Mouse (Mus musculus) stomach, embryonic 16.5 days (tissue): ENCODE data around the gene Ccdc74a. TPM values are rescaled to one million over a fixed set of nuclear protein-coding genes. Genes with fewer than 3 reads are reported as not detected.

ENCODE experiments used
- ATAC-seq: fragments of 200-750 bp; cut with Nextera tagmentation; 2 replicates; pipeline ENCODE4 v1.8.0; 2017; ENCODE audit warnings: moderate number of reproducible peaks, moderate TSS enrichment; ENCODE audit not compliant: insufficient read depth, low FRiP score
- H3K27ac ChIP-seq: fragments of 300-500 bp; sonication (generic); 2 replicates; pipeline ENCODE4 v1.5.1; 2014; ENCODE audit warnings: low read length
- H3K27me3 ChIP-seq: fragments of 300-500 bp; sonication (generic); 2 replicates; pipeline ENCODE4 v1.6.1; 2014; ENCODE audit warnings: low read length, control low read depth, mixed read lengths; ENCODE audit not compliant: control insufficient read depth, insufficient read depth
- H3K36me3 ChIP-seq: fragments of 300-500 bp; sonication (generic); 2 replicates; pipeline ENCODE4 v1.6.1; 2014; ENCODE audit warnings: low read length; ENCODE audit not compliant: control insufficient read depth, insufficient read depth
- H3K4me1 ChIP-seq: fragments of 300-500 bp; sonication (generic); 2 replicates; pipeline ENCODE4 v1.6.1; 2014; ENCODE audit warnings: low read length, control low read depth, mixed read lengths; ENCODE audit not compliant: control insufficient read depth, insufficient read depth
- H3K4me2 ChIP-seq: fragments of 300-500 bp; sonication (generic); 2 replicates; pipeline ENCODE4 v1.6.1; 2014; ENCODE audit warnings: low read depth, low read length, mixed read lengths
- H3K4me3 ChIP-seq: fragments of 300-500 bp; sonication (generic); replicated peaks from 2 replicates; pipeline ENCODE4 v1.5.1; 2014; ENCODE audit warnings: mild to moderate bottlenecking, low read length
- H3K9ac ChIP-seq: fragments of 300-500 bp; sonication (generic); 2 replicates; pipeline ENCODE4 v1.6.1; 2014; ENCODE audit warnings: low read length
- H3K9me3 ChIP-seq: fragments of 300-500 bp; sonication (generic); replicated peaks from 2 replicates; pipeline ENCODE4 v1.6.1; 2016; ENCODE audit warnings: low read length, control low read depth; ENCODE audit not compliant: control insufficient read depth
- WGBS: fragments of 180-500 bp; shearing (Covaris S2); extraction: QIAGEN DNeasy Blood & Tissue Kit; methylation state at CpG from one replicate; pipeline ENCODE4 v1.1.7; 2014; 5-methylcytosine and 5-hydroxymethylcytosine counted together
- polyA plus RNA-seq: library from polyadenylated mRNA; unstranded; fragments of >200 nt; fragmentation: Nextera tagmentation; extraction: Ambion mirVana; gene quantifications from 2 replicates; pipeline ENCODE4 v1.2.1, GENCODE M21; 2015

The Ccdc74a gene
- polyA plus RNA-seq, 1 experiment from 2014 or later, result 4.7 TPM

DNA sequence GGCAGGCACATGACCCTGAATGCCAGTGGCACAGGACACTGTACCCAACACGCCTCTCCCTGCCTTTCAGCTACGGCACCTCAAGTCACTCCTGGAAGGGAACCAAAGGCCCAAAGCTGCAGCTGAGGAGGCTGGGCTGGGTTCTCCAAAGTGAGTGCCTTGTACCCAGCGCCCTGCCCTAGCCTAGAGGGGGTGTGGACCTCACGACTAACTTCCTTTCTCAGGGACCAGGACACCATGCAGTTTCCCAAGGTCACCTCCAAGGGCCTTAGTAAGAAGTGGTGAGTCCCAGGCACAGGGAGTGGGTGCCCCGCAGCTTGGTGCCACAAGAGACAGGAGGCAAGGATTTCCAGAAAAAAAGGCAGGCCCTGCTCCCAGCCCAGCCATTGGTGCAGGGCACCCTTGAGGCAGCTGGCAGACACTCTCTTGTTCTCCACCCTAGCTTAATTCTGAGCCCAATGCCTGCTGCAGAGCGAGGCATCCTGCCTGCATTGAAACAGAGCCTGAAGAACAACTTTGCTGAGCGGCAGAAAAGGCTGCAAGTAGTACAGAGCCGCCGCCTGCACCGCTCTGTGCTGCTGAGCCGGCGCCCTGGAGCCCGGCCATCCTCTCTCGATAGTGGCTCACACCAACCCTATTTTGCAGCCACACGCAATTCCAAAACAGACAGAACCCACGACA is 3.8 kb downstream of the Ccdc74a start:
- Histone ChIP-seq H3K4me1 (peaks cover 7% of the 10 kb centered on the region), H3K9ac (no peak overlapping the region), H3K27ac (no peak overlapping the region), H3K4me2 (no peak overlapping the region), H3K9me3 (no peaks in the 10 kb centered on the region), H3K27me3 (no peaks in the 10 kb centered on the region), H3K36me3 (peaks cover 35% of the 10 kb centered on the region), H3K4me3 (no peak overlapping the region)
- 84% methylated on average over 16 of the region's 16 CpGs for WGBS
- ATAC-seq, result no peak

DNA sequence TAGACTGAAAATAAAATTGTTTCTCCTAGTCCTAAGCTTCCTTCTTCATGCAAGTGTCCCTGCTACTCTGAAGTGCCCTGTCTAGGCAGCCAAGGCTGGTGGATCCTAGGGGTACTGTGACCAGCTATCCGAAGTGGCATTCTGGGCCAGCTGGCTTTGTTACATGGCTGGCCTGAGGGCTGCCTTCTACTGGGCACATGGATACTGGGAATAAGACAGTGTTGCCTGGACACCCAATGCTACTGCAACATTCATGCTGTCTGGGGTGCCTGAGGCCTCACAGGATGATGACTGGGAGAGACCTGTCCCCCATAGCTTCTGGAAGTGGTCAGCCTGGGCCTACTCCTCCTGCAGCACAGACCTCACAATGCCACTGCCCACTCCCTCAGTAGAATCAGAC is 4.4 kb downstream of the Ccdc74a start:
- no peak overlapping the region for H3K4me3 ChIP-seq
- H3K9ac ChIP-seq, result no peak overlapping the region
- no peak overlapping the region for H3K27ac ChIP-seq
- H3K4me1 ChIP-seq, result peaks cover 7% of the 10 kb centered on the region
- 97% methylated on average over 1 of the region's 1 CpGs for WGBS
- ATAC-seq, result no peak
- H3K9me3 ChIP-seq, result no peaks in the 10 kb centered on the region
- H3K27me3 ChIP-seq, result no peaks in the 10 kb centered on the region
- peaks cover 35% of the 10 kb centered on the region for H3K36me3 ChIP-seq
- no peak overlapping the region for H3K4me2 ChIP-seq

DNA sequence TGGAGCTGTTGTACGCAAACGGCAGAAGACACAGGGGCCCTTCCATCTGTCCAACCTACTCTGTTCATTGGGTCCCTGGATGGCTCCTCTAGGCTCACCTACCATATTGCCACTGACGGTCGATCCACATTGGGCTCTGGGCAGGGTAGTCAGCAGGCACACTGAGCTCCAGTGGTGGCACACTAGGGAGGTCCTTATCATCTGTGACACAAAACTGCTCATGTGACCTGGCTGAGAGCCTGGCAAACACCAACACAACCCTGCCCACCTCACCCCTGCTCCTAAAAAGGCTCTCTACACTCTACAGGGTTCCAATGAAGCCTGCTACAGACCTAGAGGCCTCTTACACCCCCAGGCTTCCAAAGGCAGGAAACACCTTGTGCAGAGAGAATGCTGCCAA is 6.3 kb downstream of the Ccdc74a start:
- ATAC-seq, result no peak
- H3K4me3 ChIP-seq, result no peak overlapping the region
- H3K27me3 ChIP-seq, result no peaks in the 10 kb centered on the region
- no peaks in the 10 kb centered on the region for H3K9me3 ChIP-seq
- H3K27ac ChIP-seq, result no peak overlapping the region
- 89% methylated on average over 4 of the region's 4 CpGs for WGBS
- no peaks in the 10 kb centered on the region for H3K4me1 ChIP-seq
- no peak overlapping the region for H3K9ac ChIP-seq
- H3K4me2 ChIP-seq, result no peak overlapping the region
- peaks cover 35% of the 10 kb centered on the region for H3K36me3 ChIP-seq

DNA sequence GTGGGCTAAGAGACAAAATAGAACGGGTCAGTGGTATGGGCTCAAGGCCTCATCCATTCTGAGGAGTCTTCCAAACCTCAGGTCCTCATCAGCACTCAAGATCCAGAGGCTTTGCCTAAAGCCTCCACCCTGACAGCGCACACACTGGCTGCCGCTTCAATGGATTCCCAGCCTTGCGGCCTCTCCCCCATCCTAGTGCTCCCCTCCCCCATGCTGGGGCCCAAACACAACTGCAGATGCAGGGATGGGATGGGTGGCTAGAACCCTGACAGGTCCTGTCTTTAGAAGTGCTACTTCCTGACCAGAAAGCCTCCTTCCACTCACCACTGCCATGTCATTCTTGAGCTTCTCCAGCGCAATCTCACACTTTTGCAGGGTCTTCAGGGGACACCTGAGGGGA is 7.3 kb downstream of the Ccdc74a start:
- ATAC-seq, result no peak
- H3K4me1 ChIP-seq, result no peaks in the 10 kb centered on the region
- no peaks in the 10 kb centered on the region for H3K9me3 ChIP-seq
- 84% methylated on average over 5 of the region's 5 CpGs for WGBS
- H3K27me3 ChIP-seq, result no peaks in the 10 kb centered on the region
- no peak overlapping the region for H3K4me2 ChIP-seq
- no peak overlapping the region for H3K27ac ChIP-seq
- peaks cover 35% of the 10 kb centered on the region for H3K36me3 ChIP-seq
- H3K4me3 ChIP-seq, result no peak overlapping the region
- H3K9ac ChIP-seq, result no peak overlapping the region

DNA sequence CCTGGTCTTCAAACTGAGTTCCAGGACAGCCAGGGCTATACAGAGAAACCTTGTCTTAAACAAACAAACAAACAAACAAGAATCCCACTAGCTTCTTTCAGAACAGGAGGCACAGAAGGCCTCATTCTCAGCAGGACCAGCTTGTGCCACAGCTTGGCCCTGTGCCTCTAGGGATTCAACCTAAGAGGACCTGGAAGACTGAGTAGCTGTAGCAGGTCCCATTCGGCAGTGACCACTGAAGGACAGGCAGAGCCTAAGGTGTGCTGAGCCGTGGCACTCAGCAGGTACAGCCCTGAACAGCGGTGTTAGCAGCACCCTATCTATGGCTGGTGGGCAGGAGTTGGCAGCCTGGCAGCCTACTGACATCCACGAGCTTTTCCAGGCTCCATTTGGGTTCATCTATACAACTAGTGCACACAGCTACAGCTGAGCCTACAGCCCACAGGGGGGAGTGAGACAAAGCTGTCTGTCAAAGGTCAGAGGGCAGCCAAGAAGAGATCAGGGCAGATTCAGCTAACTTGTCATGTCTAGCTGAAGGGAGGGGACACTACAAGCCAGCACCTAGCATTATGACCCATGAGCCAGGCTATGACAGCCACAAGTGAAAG is 8.0 kb downstream of the Ccdc74a start:
- H3K4me2 ChIP-seq, result no peak overlapping the region
- no peaks in the 10 kb centered on the region for H3K9me3 ChIP-seq
- peaks cover 35% of the 10 kb centered on the region for H3K36me3 ChIP-seq
- no peaks in the 10 kb centered on the region for H3K27me3 ChIP-seq
- no peak overlapping the region for H3K9ac ChIP-seq
- no peak overlapping the region for H3K27ac ChIP-seq
- H3K4me3 ChIP-seq, result no peak overlapping the region
- no peak for ATAC-seq
- 89% methylated on average over 4 of the region's 4 CpGs for WGBS
- no peaks in the 10 kb centered on the region for H3K4me1 ChIP-seq

DNA sequence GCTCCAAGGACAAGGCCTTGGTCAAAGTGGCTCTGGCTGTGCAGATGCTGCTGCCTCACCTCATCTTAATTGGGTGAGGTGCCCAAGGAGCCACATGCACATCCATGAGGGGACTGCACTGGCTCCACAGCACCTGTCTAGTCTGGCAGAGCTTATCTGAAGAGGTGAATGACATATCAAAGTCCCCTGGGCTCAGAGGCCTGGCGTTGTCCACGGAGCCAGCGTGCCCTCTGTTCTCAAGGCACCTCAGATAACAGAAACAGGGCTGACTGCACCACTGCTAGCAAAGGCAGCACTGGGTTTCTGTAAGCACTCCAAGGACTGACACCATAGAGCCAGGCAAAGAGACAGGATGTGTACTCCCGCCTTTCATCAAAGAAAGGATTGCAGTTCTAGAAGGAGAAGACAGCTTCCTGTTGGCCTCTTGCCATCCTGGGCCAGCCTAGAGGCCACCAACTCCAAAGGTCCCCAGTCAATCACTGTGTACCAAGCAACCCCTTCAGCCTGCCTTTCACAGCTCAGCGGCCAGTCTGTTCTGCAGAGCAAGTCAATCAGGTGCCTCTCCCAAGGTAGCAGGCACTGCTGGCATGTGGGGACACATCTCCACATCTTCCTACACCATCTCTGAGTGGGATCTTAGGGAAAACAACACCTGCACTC is 10.1 kb downstream of the Ccdc74a start:
- Histone ChIP-seq H3K4me2 (no peak overlapping the region), H3K27ac (no peak overlapping the region), H3K4me3 (no peak overlapping the region), H3K9me3 (no peaks in the 10 kb centered on the region), H3K36me3 (peaks cover 33% of the 10 kb centered on the region), H3K27me3 (no peaks in the 10 kb centered on the region), H3K9ac (no peak overlapping the region), H3K4me1 (no peaks in the 10 kb centered on the region)
- WGBS, result 87% methylated on average over 5 of the region's 5 CpGs
- ATAC-seq, result no peak

DNA sequence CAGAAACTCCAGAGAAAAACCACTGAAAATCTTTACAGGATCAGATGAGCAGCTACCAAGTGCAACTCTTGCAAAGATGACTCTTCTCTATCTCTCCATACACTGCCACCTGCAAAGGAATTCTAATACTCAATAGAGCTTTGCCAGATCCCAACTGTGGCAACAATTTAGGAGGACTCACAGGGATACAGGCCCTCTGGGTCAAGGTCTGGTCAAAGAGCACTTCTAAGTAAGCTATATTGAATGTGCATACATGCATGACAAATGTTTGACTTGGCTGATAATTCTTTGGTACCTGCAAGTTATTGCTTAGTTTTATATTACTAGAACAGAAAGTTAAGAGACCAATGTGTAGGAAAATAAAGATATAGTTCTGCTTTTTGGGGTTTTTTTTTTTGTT is 19.3 kb downstream of the Ccdc74a start:
- Histone ChIP-seq H3K4me1 (no peaks in the 10 kb centered on the region), H3K4me2 (no peak overlapping the region), H3K27me3 (no peaks in the 10 kb centered on the region), H3K27ac (no peak overlapping the region), H3K9me3 (no peaks in the 10 kb centered on the region), H3K9ac (no peak overlapping the region), H3K4me3 (no peak overlapping the region), H3K36me3 (peaks cover 5% of the 10 kb centered on the region)
- no peak for ATAC-seq

DNA sequence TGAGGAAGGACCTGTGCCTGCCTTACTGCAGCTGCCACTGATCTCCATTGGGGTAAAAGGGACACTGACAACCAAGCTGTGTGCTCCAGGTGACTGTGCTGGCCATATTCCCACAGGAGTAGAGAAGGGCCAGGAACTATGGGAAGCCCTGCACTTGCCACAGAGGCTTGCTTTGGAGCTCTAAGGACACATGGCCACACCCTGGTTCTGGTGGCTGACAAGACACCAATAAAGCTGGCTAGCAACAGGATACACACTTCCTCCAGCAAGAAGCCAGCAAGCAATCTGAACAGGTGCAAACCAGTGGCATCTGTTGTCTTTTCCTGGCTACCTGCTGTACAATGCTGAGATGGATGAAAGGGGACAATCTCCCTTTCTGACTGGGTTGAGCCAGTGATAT is 23.6 kb downstream of the Ccdc74a start:
- peaks cover 17% of the 10 kb centered on the region for H3K36me3 ChIP-seq
- no peak overlapping the region for H3K4me2 ChIP-seq
- H3K4me3 ChIP-seq, result no peak overlapping the region
- no peak for ATAC-seq
- H3K4me1 ChIP-seq, result no peaks in the 10 kb centered on the region
- no peaks in the 10 kb centered on the region for H3K9me3 ChIP-seq
- H3K27ac ChIP-seq, result no peak overlapping the region
- no peak overlapping the region for H3K9ac ChIP-seq
- H3K27me3 ChIP-seq, result no peaks in the 10 kb centered on the region

DNA sequence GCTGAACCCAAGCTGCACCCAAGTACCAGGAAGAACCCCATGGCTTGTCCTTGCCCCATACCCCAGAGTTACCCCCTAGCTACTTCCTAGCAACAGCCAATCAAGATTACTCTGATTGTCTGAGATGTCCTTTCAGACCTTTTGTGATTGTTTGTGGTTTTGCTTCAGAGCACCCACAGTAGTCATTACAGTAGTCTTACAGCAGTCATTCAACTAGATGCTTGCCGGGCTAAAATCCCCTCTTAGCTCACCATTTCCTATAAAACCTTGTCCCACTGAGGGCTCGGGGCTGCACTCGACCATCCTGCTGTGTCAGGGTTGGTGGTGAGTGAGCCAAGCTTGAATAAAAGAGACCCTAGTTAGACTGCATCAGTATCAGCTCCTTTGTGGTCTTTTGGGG is 48.6 kb downstream of the Ccdc74a start:
- Histone ChIP-seq H3K27ac (no peak overlapping the region), H3K27me3 (no peaks in the 10 kb centered on the region), H3K9ac (no peak overlapping the region), H3K4me2 (no peak overlapping the region), H3K9me3 (no peaks in the 10 kb centered on the region), H3K4me1 (no peaks in the 10 kb centered on the region), H3K36me3 (peaks cover 8% of the 10 kb centered on the region), H3K4me3 (no peak overlapping the region)
- ATAC-seq, result no peak
- WGBS, result 95% methylated on average over 3 of the region's 3 CpGs
